Mouse (Mus musculus): ENCODE measurements around the gene Slc5a5. TPM values are rescaled to one million over a fixed set of nuclear protein-coding genes. Genes with fewer than 3 reads are reported as not detected.

Slc5a5 gene
- polyA plus RNA-seq (2012; fragmentation: generic; extraction: Trizol), result 3.0 TPM

GRCm38 (mm10) chr8:70892022-70892895 lies at the start of gene Slc5a5:
Gene Slc5a5 (minus strand): TSS chr8:70892757.
- peaks cover 21% of the 10 kb centered on the region for H3K36me3 ChIP-seq (ENCODE audit: control insufficient read depth, insufficient read depth)
- H3K4me2 ChIP-seq (ENCODE audit: low read depth), result no peak within 1 kb of the TSS
- no peak within 1 kb of the TSS for H3K4me3 ChIP-seq
- TF ChIP-seq MYOG (IDR thresholded peaks at IDR 0.05; ENCODE audit: control insufficient read depth in 1 of 3, insufficient read depth in 1 of 3, insufficient read length in 2 of 3, low read depth in 2 of 3), result no peak
- no peak for TF ChIP-seq REST (IDR thresholded peaks at IDR 0.05; ENCODE audit: insufficient read depth, insufficient read length)
- TF ChIP-seq E2F4 (IDR thresholded peaks at IDR 0.05; ENCODE audit: insufficient read depth), result no peak
- no peak for TF ChIP-seq SRF (IDR thresholded peaks at IDR 0.05; ENCODE audit: control insufficient read depth, insufficient read length, low read depth)
- TF ChIP-seq TCF12 (IDR thresholded peaks at IDR 0.05; ENCODE audit: insufficient read depth, poor library complexity, severe bottlenecking), result no peak
- peak; percentile 7 for TF ChIP-seq POLR2AphosphoS2 (IDR thresholded peaks at IDR 0.05; ENCODE audit: insufficient read length, low read depth)
- H3K79me2 ChIP-seq (ENCODE audit: control insufficient read depth, insufficient read depth), result peaks cover 18% of the 10 kb centered on the region
- no peak within 1 kb of the TSS for H3ac ChIP-seq (ENCODE audit: control insufficient read depth, insufficient read length)
- H3K27me3 ChIP-seq (ENCODE audit: control insufficient read depth, insufficient read depth, insufficient read length), result no peaks in the 10 kb centered on the region

GRCm38 (mm10) chr8:70941478-70941877 lies 48.9 kb upstream of the Slc5a5 start:
- Histone ChIP-seq H3K79me2 (ENCODE audit: control insufficient read depth, insufficient read depth) (no peaks in the 10 kb centered on the region), H3ac (ENCODE audit: control insufficient read depth, insufficient read length) (no peak overlapping the region), H3K36me3 (ENCODE audit: control insufficient read depth, insufficient read depth) (no peaks in the 10 kb centered on the region), H3K4me3 (no peak overlapping the region), H3K27me3 (ENCODE audit: control insufficient read depth, insufficient read depth, insufficient read length) (peaks cover 18% of the 10 kb centered on the region), H3K4me2 (ENCODE audit: low read depth) (no peak overlapping the region)
- no peak for TF ChIP-seq MYOG (IDR thresholded peaks at IDR 0.05; ENCODE audit: control insufficient read depth in 1 of 3, insufficient read depth in 1 of 3, insufficient read length in 2 of 3, low read depth in 2 of 3)
- no peak for TF ChIP-seq E2F4 (IDR thresholded peaks at IDR 0.05; ENCODE audit: insufficient read depth)
- TF ChIP-seq TCF12 (IDR thresholded peaks at IDR 0.05; ENCODE audit: insufficient read depth, poor library complexity, severe bottlenecking), result no peak
- no peak for TF ChIP-seq REST (IDR thresholded peaks at IDR 0.05; ENCODE audit: insufficient read depth, insufficient read length)
- no peak for TF ChIP-seq CEBPB (IDR thresholded peaks at IDR 0.05; ENCODE audit: insufficient read depth, poor library complexity, severe bottlenecking)
- no peak for TF ChIP-seq SRF (IDR thresholded peaks at IDR 0.05; ENCODE audit: control insufficient read depth, insufficient read length, low read depth)
- TF ChIP-seq MAX (IDR thresholded peaks at IDR 0.05; ENCODE audit: low read depth), result no peak
- no peak for TF ChIP-seq MYOD1 (IDR thresholded peaks at IDR 0.05; ENCODE audit: control insufficient read depth in 1 of 3, insufficient read length in 2 of 3, low read depth in 2 of 3)
- no peak for TF ChIP-seq TCF3 (IDR thresholded peaks at IDR 0.05; ENCODE audit: insufficient read length, low read depth)
- TF ChIP-seq POLR2AphosphoS2 (IDR thresholded peaks at IDR 0.05; ENCODE audit: insufficient read length, low read depth), result no peak
- TF ChIP-seq USF1 (IDR thresholded peaks at IDR 0.05; ENCODE audit: low read depth), result no peak
- TF ChIP-seq POLR2A (IDR thresholded peaks at IDR 0.05; ENCODE audit: insufficient read length, low read depth), result no peak

DNA sequence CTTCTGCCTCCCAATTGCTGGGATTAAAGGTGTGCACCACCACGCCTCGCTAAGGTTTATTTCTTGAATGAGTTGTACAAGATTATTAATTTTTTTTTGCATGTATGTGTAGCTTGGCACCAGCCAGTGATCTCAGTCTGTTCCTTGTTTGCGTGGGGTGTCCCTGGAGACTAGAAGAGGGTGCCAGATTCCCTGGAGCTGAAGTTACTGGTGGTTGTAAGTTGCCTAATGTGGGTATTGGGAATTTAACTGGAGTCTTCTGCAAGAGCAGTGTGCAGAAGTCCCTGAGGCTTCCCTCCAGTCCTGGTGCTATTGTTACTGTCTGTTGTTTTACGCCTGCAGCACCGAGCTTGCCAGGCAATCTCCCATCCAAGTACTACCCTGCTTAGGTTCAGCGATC lies 44.6 kb upstream of the Slc5a5 start:
- no peak overlapping the region for H3ac ChIP-seq (ENCODE audit: control insufficient read depth, insufficient read length)
- H3K27me3 ChIP-seq (ENCODE audit: control insufficient read depth, insufficient read depth, insufficient read length), result peaks cover 33% of the 10 kb centered on the region
- TF ChIP-seq SRF (IDR thresholded peaks at IDR 0.05; ENCODE audit: control insufficient read depth, insufficient read length, low read depth), result no peak
- no peak for TF ChIP-seq MYOD1 (IDR thresholded peaks at IDR 0.05; ENCODE audit: control insufficient read depth in 1 of 3, insufficient read length in 2 of 3, low read depth in 2 of 3)
- no peak for TF ChIP-seq TCF3 (IDR thresholded peaks at IDR 0.05; ENCODE audit: insufficient read length, low read depth)
- TF ChIP-seq CEBPB (IDR thresholded peaks at IDR 0.05; ENCODE audit: insufficient read depth, poor library complexity, severe bottlenecking), result no peak
- no peak for TF ChIP-seq TCF12 (IDR thresholded peaks at IDR 0.05; ENCODE audit: insufficient read depth, poor library complexity, severe bottlenecking)
- no peak for TF ChIP-seq POLR2AphosphoS2 (IDR thresholded peaks at IDR 0.05; ENCODE audit: insufficient read length, low read depth)
- TF ChIP-seq E2F4 (IDR thresholded peaks at IDR 0.05; ENCODE audit: insufficient read depth), result no peak
- no peak for TF ChIP-seq POLR2A (IDR thresholded peaks at IDR 0.05; ENCODE audit: insufficient read length, low read depth)
- no peak for TF ChIP-seq USF1 (IDR thresholded peaks at IDR 0.05; ENCODE audit: low read depth)
- no peak for TF ChIP-seq REST (IDR thresholded peaks at IDR 0.05; ENCODE audit: insufficient read depth, insufficient read length)
- no peak for TF ChIP-seq MAX (IDR thresholded peaks at IDR 0.05; ENCODE audit: low read depth)
- no peak for TF ChIP-seq MYOG (IDR thresholded peaks at IDR 0.05; ENCODE audit: control insufficient read depth in 1 of 3, insufficient read depth in 1 of 3, insufficient read length in 2 of 3, low read depth in 2 of 3)
- no peak overlapping the region for H3K4me2 ChIP-seq (ENCODE audit: low read depth)
- H3K4me3 ChIP-seq, result no peak overlapping the region
- no peaks in the 10 kb centered on the region for H3K79me2 ChIP-seq (ENCODE audit: control insufficient read depth, insufficient read depth)
- no peaks in the 10 kb centered on the region for H3K36me3 ChIP-seq (ENCODE audit: control insufficient read depth, insufficient read depth)

DNA sequence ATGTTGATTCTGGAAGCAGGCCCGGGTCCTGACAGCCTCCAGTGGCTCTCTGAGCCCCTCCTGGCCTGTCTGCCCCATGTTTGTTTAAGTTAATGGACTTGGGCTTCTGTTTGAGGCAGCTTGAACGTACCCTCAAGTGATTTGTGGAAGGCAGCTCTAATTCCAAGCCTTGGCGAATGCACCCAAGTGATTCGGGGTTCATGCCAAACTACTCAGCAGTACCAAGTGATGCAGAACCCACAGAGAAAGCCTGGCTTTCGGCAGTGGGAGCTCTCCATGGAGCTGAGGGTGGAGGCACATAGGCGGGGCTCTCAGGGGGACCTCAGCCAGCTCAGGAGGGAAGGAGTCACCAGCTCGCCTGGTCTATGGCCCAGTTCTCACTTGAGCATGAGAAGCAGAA lies 42.2 kb upstream of the Slc5a5 start:
- H3K36me3 ChIP-seq (ENCODE audit: control insufficient read depth, insufficient read depth), result no peaks in the 10 kb centered on the region
- TF ChIP-seq MYOG (IDR thresholded peaks at IDR 0.05; ENCODE audit: control insufficient read depth in 1 of 3, insufficient read depth in 1 of 3, insufficient read length in 2 of 3, low read depth in 2 of 3) (no peak), E2F4 (IDR thresholded peaks at IDR 0.05; ENCODE audit: insufficient read depth) (no peak), TCF12 (IDR thresholded peaks at IDR 0.05; ENCODE audit: insufficient read depth, poor library complexity, severe bottlenecking) (no peak), USF1 (IDR thresholded peaks at IDR 0.05; ENCODE audit: low read depth) (no peak), CEBPB (IDR thresholded peaks at IDR 0.05; ENCODE audit: insufficient read depth, poor library complexity, severe bottlenecking) (no peak), TCF3 (IDR thresholded peaks at IDR 0.05; ENCODE audit: insufficient read length, low read depth) (no peak), POLR2AphosphoS2 (IDR thresholded peaks at IDR 0.05; ENCODE audit: insufficient read length, low read depth) (no peak), SRF (IDR thresholded peaks at IDR 0.05; ENCODE audit: control insufficient read depth, insufficient read length, low read depth) (no peak), MYOD1 (IDR thresholded peaks at IDR 0.05; ENCODE audit: control insufficient read depth in 1 of 3, insufficient read length in 2 of 3, low read depth in 2 of 3) (no peak), POLR2A (IDR thresholded peaks at IDR 0.05; ENCODE audit: insufficient read length, low read depth) (no peak), REST (IDR thresholded peaks at IDR 0.05; ENCODE audit: insufficient read depth, insufficient read length) (no peak), MAX (IDR thresholded peaks at IDR 0.05; ENCODE audit: low read depth) (no peak)
- no peak overlapping the region for H3K4me2 ChIP-seq (ENCODE audit: low read depth)
- H3K79me2 ChIP-seq (ENCODE audit: control insufficient read depth, insufficient read depth), result no peaks in the 10 kb centered on the region
- peaks cover 30% of the 10 kb centered on the region for H3K27me3 ChIP-seq (ENCODE audit: control insufficient read depth, insufficient read depth, insufficient read length)
- H3ac ChIP-seq (ENCODE audit: control insufficient read depth, insufficient read length), result no peak overlapping the region
- H3K4me3 ChIP-seq, result no peak overlapping the region
